ENCODE assay signal across 11 mouse cellular contexts in the genomic region with DNA sequence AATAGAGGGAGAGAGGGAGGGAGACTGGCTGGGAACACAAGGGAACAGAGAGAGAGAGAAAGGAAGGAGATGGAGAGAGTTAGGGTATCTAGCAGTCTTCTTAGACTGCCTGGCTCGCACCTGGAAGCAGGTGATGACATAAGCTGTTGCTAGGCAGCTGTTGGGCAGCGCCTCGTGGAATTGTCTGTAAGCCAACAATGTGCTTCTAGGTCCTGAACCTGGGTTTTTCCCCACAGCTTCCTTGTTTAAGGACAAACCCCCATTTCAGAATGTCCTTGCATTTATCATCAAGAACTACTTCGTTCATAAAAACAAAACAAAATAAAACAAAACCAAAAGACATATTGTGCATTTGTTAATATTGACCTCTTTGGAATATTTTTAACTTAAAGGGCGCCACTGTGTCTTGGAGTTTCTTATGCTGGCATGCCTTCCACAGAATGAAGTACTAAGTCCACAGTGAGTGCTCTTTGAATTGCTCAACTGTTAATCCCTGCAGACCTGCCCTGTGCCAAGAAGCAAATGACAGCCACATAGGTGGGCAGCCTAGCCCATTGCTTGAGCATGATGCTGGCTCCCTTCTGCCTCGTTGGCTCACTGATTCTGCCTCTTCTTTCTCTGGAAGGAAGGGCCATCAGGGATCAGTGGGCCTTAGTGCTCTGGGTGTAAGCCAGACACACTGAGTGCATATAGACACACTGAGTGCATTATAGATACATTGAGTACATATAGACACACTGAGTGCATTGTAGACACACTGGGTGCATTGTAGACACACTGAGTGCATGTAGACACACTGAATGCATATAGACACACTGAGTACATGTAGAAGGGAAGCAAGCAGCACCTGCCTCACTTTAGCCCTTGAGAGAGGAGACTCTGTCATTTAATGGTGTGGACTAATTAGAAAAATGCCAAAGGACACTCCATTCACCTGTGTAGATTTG. TPM values are rescaled to one million over a fixed set of nuclear protein-coding genes. Genes with fewer than 3 reads are reported as not detected.
DNase-seq lines count a peak whose midpoint lies in the region; ATAC-seq lines count a peak whose summit lies in the region.
"Had no signal": no experiment of that assay in that cellular context is flagged by ENCODE, and none has a peak within 500 bp of the region (broad histone marks: within the 10 kb centered on the region; RNA-seq: fewer than 3 reads in every experiment).

No protein-coding gene starts in this region.

- 64% methylated on average over 6 of the region's 6 CpGs for WGBS in hindbrain, embryonic 13.5 days
- 67% methylated on average over 6 of the region's 6 CpGs for WGBS in hindbrain, embryonic 10.5 days
- 69% methylated on average over 6 of the region's 6 CpGs for WGBS in neural tube, embryonic 13.5 days

- DNase-seq in hindbrain, embryonic 10.5 days (ENCODE audit: low spot score): no peak
- no peak for DNase-seq in neural tube, embryonic 10.5 days (ENCODE audit: extremely low spot score, low spot score)
- peak; percentile 45 to 68 for DNase-seq in kidney, postnatal 25 days
- DNase-seq in thymus, postnatal 0 days (ENCODE audit: low spot score): no peak
- no peak for DNase-seq in frontal cortex, postnatal 14 days (ENCODE audit: low spot score in 2 of 2)
- DNase-seq: cerebellum, postnatal 25 days; gastrocnemius, postnatal 14 days; thymus, postnatal 14 days had no signal

- peaks cover 12% of the 10 kb centered on the region for H3K4me1 ChIP-seq in hindbrain, embryonic 13.5 days (replicated peaks)
- peaks cover 7% of the 10 kb centered on the region; the same call in 1 of the 2 replicates for H3K4me1 ChIP-seq in hindbrain, embryonic 10.5 days (replicated peaks)
- H3K4me1 ChIP-seq in neural tube, embryonic 13.5 days (replicated peaks): peaks cover 9% of the 10 kb centered on the region
- H3K4me1 ChIP-seq: midbrain, embryonic 12.5 days had no signal

- H3K4me2 ChIP-seq in hindbrain, embryonic 13.5 days: no peak overlapping the region; the same call in 1 of the 2 replicates
- H3K4me2 ChIP-seq in neural tube, embryonic 13.5 days: no peak overlapping the region
- H3K4me2 ChIP-seq: midbrain, embryonic 12.5 days had no signal

- peak overlapping the region; percentile 69 for H3K27ac ChIP-seq in hindbrain, embryonic 13.5 days
- no peak overlapping the region for H3K27ac ChIP-seq in hindbrain, embryonic 10.5 days
- H3K27ac ChIP-seq in neural tube, embryonic 13.5 days (replicated peaks): peak overlapping the region; percentile 67
- H3K27ac ChIP-seq: midbrain, embryonic 12.5 days had no signal

- no peaks in the 10 kb centered on the region for H3K36me3 ChIP-seq in hindbrain, embryonic 13.5 days
- no peaks in the 10 kb centered on the region for H3K36me3 ChIP-seq in hindbrain, embryonic 10.5 days
- H3K36me3 ChIP-seq in neural tube, embryonic 13.5 days: no peaks in the 10 kb centered on the region
- H3K36me3 ChIP-seq: midbrain, embryonic 12.5 days had no signal

- ATAC-seq in hindbrain, embryonic 13.5 days (ENCODE audit: low FRiP score): peak; percentile 65
- ATAC-seq in neural tube, embryonic 13.5 days (ENCODE audit: low read depth): peak; percentile 11; the same call in 1 of the 2 replicates

- no peaks in the 10 kb centered on the region for H3K27me3 ChIP-seq in hindbrain, embryonic 13.5 days
- no peaks in the 10 kb centered on the region; the same call in 1 of the 2 replicates for H3K27me3 ChIP-seq in hindbrain, embryonic 10.5 days (ENCODE audit: insufficient read depth, poor library complexity, severe bottlenecking)
- no peaks in the 10 kb centered on the region for H3K27me3 ChIP-seq in neural tube, embryonic 13.5 days
- H3K27me3 ChIP-seq: midbrain, embryonic 12.5 days had no signal

- H3K9me3 ChIP-seq in hindbrain, embryonic 13.5 days: no peaks in the 10 kb centered on the region
- peaks cover 6% of the 10 kb centered on the region; the same call in 1 of the 2 replicates for H3K9me3 ChIP-seq in hindbrain, embryonic 10.5 days
- H3K9me3 ChIP-seq in neural tube, embryonic 13.5 days: peaks cover 5% of the 10 kb centered on the region; the same call in 1 of the 2 replicates
- H3K9me3 ChIP-seq: midbrain, embryonic 12.5 days had no signal

- H3K9ac ChIP-seq in hindbrain, embryonic 13.5 days: peak overlapping the region; percentile 5; the same call in 1 of the 2 replicates
- H3K9ac ChIP-seq in neural tube, embryonic 13.5 days: no peak overlapping the region
- H3K9ac ChIP-seq: midbrain, embryonic 12.5 days had no signal

- H3K4me3 ChIP-seq in hindbrain, embryonic 13.5 days: no peak overlapping the region
- H3K4me3 ChIP-seq in hindbrain, embryonic 10.5 days: no peak overlapping the region
- H3K4me3 ChIP-seq in neural tube, embryonic 13.5 days: no peak overlapping the region
- H3K4me3 ChIP-seq: midbrain, embryonic 12.5 days had no signal

RNA-seq across cellular contexts. Expression of a gene that starts 29.5 kb away (rescaled TPM):
- 23.5 and 24.1 TPM in 2 replicates for polyA plus RNA-seq in hindbrain, embryonic 13.5 days (2015; fragmentation: Nextera tagmentation; extraction: Ambion mirVana)
- polyA plus RNA-seq in hindbrain, embryonic 10.5 days (2016; fragmentation: Nextera tagmentation; extraction: Ambion mirVana): 14.2 and 18.2 TPM in 2 replicates
- polyA plus RNA-seq in neural tube, embryonic 13.5 days (2015; fragmentation: Nextera tagmentation; extraction: Ambion mirVana): 20.6 and 22.3 TPM in 2 replicates
- polyA plus RNA-seq in thymus, postnatal 0 days (2015; fragmentation: Nextera tagmentation; extraction: Ambion mirVana): 14.7 and 16.4 TPM in 2 replicates

Comparison
In these comparisons a context has a peak if more than half of its experiments do, and no peak if none do; other contexts are left out.
1. DNase-seq: peak in kidney, postnatal 25 days (2 of 2); none in hindbrain, embryonic 10.5 days (single experiment), neural tube, embryonic 10.5 days (single experiment), thymus, postnatal 0 days (single experiment) and frontal cortex, postnatal 14 days (0 of 2).